Mouse (Mus musculus) C2C12 (cell line): ENCODE results near the gene Frmpd1.

Experiments
- CEBPB ChIP-seq: IDR thresholded peaks from one replicate; pipeline ENCODE4 v1.6.1; 2011; ENCODE audit warnings: low read depth, mild to moderate bottlenecking, control low read depth, moderate library complexity
- CTCF ChIP-seq: IDR thresholded peaks from one replicate; pipeline ENCODE4 v1.5.1; 2011; ENCODE audit not compliant: control insufficient read depth, insufficient read depth, insufficient read length
- FOSL1 ChIP-seq: IDR thresholded peaks from one replicate; pipeline ENCODE4 v1.8.0; 2011; ENCODE audit warnings: mild to moderate bottlenecking, low read length; ENCODE audit not compliant: poor library complexity, insufficient read depth, severe bottlenecking
- MAX ChIP-seq: IDR thresholded peaks from one replicate; pipeline ENCODE4 v1.6.1; 2011; ENCODE audit warnings: mild to moderate bottlenecking, control low read depth
- MYOD1 ChIP-seq: IDR thresholded peaks from one replicate; pipeline ENCODE4 v1.6.1; 2011; ENCODE audit warnings: low read depth; ENCODE audit not compliant: control insufficient read depth, insufficient read length
- MYOG ChIP-seq: IDR thresholded peaks from one replicate; pipeline ENCODE4 v1.6.1; 2011; ENCODE audit not compliant: control insufficient read depth, insufficient read length; ENCODE audit errors: extremely low read depth
- USF1 ChIP-seq: IDR thresholded peaks from one replicate; pipeline ENCODE4 v1.6.1; 2011; ENCODE audit warnings: low read depth, mild to moderate bottlenecking, control low read depth, moderate library complexity

GRCm38 (mm10) chr4:45184521-45185330, at the start of gene Frmpd1:
- TF ChIP-seq CTCF (peak; percentile 15), MYOG (no peak), USF1 (no peak), MAX (no peak), CEBPB (no peak), MYOD1 (no peak), FOSL1 (no peak)
